Mouse (Mus musculus) liver, postnatal 0 days (tissue): ENCODE data around the gene Nedd9.

Experiments
- CTCF ChIP-seq: sonication (generic); IDR thresholded peaks from 2 replicates; pipeline ENCODE4 v1.5.1; 2016; ENCODE audit warnings: antibody characterized with exemption, low read depth
- EP300 ChIP-seq: IDR thresholded peaks from 2 replicates; pipeline ENCODE4 v1.6.1; 2016; ENCODE audit warnings: antibody characterized with exemption, low read depth, mild to moderate bottlenecking

GRCm38 (mm10) chr13:41445067-41445808, 41.9 kb downstream of the Nedd9 start:
- TF ChIP-seq CTCF = no peak
- TF ChIP-seq EP300 = no peak
